Mouse (Mus musculus): Measurements from ENCODE around the gene Slc25a45.
"Not testable (repeated sequence)": the region's sequence is repeated elsewhere in the genome, so short reads cannot be mapped to it uniquely, and the experiment has no call there.

The Slc25a45 gene

GRCm38 (mm10) chr19:5862335-5863085, 15.1 kb upstream of the Slc25a45 start:
- no peak for DNase-seq

GRCm38 (mm10) chr19:5863776-5864175, 13.8 kb upstream of the Slc25a45 start:
- DNase-seq: no peak

GRCm38 (mm10) chr19:5864710-5865398, 12.8 kb upstream of the Slc25a45 start:
- no peak for DNase-seq

GRCm38 (mm10) chr19:5868096-5868495, 9.5 kb upstream of the Slc25a45 start:
- DNase-seq: no peak

GRCm38 (mm10) chr19:5871273-5871672, 6.3 kb upstream of the Slc25a45 start:
- DNase-seq: no peak

GRCm38 (mm10) chr19:5871683-5872082, 5.9 kb upstream of the Slc25a45 start:
- no peak for DNase-seq

- no peak for DNase-seq
These were observed 5.1 kb upstream of the Slc25a45 start for GRCm38 (mm10) chr19:5872528-5872927.

GRCm38 (mm10) chr19:5872931-5873556, 4.6 kb upstream of the Slc25a45 start:
- no peak for DNase-seq

GRCm38 (mm10) chr19:5874391-5874968, 3.1 kb upstream of the Slc25a45 start:
- no peak for DNase-seq

GRCm38 (mm10) chr19:5874969-5875480, 2.6 kb upstream of the Slc25a45 start, which contains the start of gene Frmd8:
TSS of gene Frmd8 (minus strand) at chr19:5875274.
- DNase-seq: peak; percentile 96

GRCm38 (mm10) chr19:5878362-5878722, 734 bp downstream of the Slc25a45 start:
- peak; percentile 96 for DNase-seq

GRCm38 (mm10) chr19:5878916-5879315, 1.3 kb downstream of the Slc25a45 start:
- peak; percentile 62 for DNase-seq

GRCm38 (mm10) chr19:5879735-5880134, 2.1 kb downstream of the Slc25a45 start:
- DNase-seq: no peak

GRCm38 (mm10) chr19:5881155-5881554, 3.5 kb downstream of the Slc25a45 start:
- DNase-seq: peak; percentile 79

GRCm38 (mm10) chr19:5882079-5882478, 4.5 kb downstream of the Slc25a45 start:
- not testable (repeated sequence) for DNase-seq

GRCm38 (mm10) chr19:5883935-5884334, 6.3 kb downstream of the Slc25a45 start:
- no peak for DNase-seq

GRCm38 (mm10) chr19:5885838-5886237, 8.2 kb downstream of the Slc25a45 start:
- peak; percentile 52 for DNase-seq

- DNase-seq: no peak
These were observed 9.7 kb downstream of the Slc25a45 start for GRCm38 (mm10) chr19:5887234-5887815.

- DNase-seq: no peak
These were observed 11.6 kb downstream of the Slc25a45 start for GRCm38 (mm10) chr19:5889211-5889610.

- DNase-seq: no peak
These were observed 14.1 kb downstream of the Slc25a45 start for GRCm38 (mm10) chr19:5891521-5892258.

- DNase-seq: no peak
These were observed 14.7 kb downstream of the Slc25a45 start for GRCm38 (mm10) chr19:5892262-5892661.

GRCm38 (mm10) chr19:5892735-5893134, 15.1 kb downstream of the Slc25a45 start:
- DNase-seq: no peak
